Mouse (Mus musculus) kidney, postnatal 14 days (tissue): ENCODE measurements around the gene Chst3.
"Not testable (repeated sequence)": the region's sequence is repeated elsewhere in the genome, so short reads cannot be mapped to it uniquely, and the experiment has no call there.

Experiments
- DNase-seq: peaks from one replicate; pipeline ENCODE4 v3.0.0; 2022; ENCODE audit warnings: mixed read lengths

Gene Chst3

DNA sequence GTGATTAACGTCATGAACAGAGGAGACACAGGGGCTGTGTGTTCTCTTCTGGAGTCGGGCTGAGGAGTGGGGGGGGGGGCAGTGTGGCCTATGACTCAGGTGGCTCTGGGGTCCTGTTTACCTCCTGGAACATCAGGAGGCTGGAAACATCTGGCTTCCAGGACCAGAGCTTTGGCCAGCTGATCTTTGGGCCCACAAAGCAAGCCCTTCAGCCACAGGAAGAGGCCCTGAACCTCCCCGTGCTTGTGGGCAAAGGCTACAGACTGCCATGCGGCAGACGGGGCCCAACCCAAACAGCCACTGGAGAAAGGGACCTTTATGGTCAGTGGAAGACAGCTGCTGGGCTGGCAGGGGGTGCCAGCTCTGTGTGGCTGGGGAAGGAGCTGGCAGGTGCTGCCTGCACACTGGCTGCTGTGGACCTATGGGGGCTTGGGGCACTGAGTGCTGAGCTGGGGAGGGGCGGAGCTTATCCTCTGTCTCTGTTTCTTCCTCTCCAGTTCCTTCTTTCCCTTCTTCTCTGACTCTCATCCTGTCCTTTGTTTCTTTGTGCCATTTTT lies 67.9 kb downstream of the Chst3 start:
- no peak for DNase-seq

GRCm38 (mm10) chr10:60148087-60148486 lies 71.0 kb downstream of the Chst3 start:
- DNase-seq: peak; percentile 82

GRCm38 (mm10) chr10:60147510-60148047 lies 71.5 kb downstream of the Chst3 start:
- not testable (repeated sequence) for DNase-seq

- DNase-seq: no peak
Observed at GRCm38 (mm10) chr10:60141656-60142160, 77.4 kb downstream of the Chst3 start.

- DNase-seq: no peak
Observed at GRCm38 (mm10) chr10:60140751-60141150, 78.3 kb downstream of the Chst3 start.

DNA sequence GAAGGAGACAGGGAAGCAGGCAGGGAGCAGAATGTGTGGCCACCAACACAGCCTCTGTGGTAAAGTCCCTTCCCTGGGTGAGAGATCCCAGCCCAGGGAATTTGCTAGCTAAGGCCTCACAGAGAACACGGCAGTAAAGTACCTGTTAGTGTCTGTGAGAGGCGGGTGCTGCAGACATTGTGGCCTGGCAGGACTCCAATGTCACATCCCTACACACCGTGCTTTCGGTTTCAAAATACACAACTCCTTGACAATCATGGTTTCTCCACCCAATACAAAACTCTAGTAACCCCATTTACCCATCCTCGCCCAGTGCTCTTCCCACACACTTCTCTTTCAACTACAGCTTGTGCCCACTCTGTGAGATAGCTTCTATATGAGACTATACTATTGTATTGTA lies 80.4 kb downstream of the Chst3 start:
- DNase-seq: no peak

DNA sequence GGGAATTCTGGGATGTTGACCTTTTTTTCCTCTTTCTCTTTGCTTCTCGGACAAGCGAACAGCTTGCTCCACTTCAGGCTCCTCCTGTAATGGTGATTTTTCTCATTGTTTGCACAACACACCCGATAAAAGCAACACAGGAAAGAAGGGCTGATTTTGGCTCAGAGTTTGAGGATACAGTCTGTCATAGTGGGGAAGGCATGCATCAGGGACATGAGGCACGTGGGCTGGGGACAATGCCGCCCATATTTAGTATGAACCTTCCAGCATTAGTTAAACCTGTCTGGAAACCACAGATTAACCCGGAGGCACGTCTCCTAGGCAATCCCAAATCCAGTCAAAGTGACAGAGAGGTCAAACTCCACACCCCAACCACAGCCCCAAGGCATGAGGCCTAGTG lies 82.1 kb downstream of the Chst3 start:
- no peak for DNase-seq

GRCm38 (mm10) chr10:60136010-60136409 lies 83.0 kb downstream of the Chst3 start:
- DNase-seq: not testable (repeated sequence)

- no peak for DNase-seq
Observed at GRCm38 (mm10) chr10:60134201-60134600, 84.9 kb downstream of the Chst3 start.

DNA sequence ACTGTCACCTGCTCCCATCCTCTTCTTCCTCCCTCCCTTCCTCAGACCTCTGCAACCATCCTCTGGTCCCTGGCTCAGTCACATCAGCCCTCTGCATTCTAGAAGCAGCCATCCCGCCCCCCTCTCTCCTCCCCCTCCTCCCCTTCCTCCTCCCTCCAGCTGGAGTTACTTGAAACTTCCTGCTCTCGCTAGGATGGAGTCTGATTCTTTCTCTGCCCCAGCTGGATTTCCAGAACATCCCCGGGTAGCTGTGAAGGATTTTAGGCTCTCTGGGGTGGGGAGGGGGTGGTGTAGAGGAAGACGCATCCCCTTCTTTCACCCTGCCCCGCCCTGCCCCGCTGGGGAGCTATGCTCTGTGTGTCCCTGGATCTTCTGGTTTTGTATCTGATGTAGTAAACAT lies 85.6 kb downstream of the Chst3 start:
- no peak for DNase-seq
